Mouse (Mus musculus): ENCODE results near the gene Tmem164. TPM values are rescaled to one million over a fixed set of nuclear protein-coding genes. Genes with fewer than 3 reads are reported as not detected.
A peak's percentile ranks its signal among the peaks of the same experiment; 100 is the strongest.

Tmem164 gene
- total RNA-seq, 1 experiment from 2014 or later = 45.8 TPM

DNA sequence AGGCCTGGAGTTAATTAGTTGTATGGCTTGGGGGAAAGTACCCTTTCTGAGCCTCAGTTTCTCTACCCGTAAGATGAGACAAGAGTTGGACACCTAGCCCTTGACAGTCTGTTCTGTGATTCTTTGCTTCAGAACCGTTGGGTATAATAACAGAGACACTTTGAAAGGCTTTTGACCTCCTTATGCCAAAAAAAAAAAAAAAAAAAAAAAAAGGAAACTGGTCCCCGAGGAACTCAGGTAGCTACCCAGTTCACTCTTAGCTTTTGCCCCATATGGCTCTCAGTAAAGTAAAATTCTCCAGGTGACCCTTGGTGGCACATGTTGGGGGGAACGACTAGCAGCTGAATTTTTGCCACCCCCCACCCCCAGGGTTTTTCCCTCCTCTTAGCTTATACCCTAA, 3.5 kb downstream of the Tmem164 start:
- ATAC-seq (replicated peaks; ENCODE audit: low read depth, poor library complexity, severe bottlenecking) = no peak

DNA sequence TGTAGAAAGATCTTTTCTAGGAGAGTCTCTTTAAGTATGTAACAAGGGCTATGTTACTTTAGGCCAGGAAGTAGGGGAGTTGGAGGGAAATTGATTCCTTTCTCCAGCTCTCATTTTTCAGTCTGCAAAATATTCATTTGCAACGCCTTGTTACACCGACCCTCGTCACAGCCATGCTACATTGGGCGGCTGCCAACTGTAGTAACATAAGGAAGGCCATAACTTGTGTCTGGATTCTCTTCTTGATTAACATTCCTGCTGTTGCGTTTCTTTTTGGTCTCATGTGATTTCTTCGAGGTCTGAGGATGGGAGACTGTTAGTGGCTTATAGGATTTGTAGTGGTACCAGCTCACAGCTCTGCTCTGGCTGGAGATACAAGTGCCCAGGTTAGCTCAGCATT, 4.5 kb downstream of the Tmem164 start:
- no peak for ATAC-seq (replicated peaks; ENCODE audit: low read depth, poor library complexity, severe bottlenecking)

DNA sequence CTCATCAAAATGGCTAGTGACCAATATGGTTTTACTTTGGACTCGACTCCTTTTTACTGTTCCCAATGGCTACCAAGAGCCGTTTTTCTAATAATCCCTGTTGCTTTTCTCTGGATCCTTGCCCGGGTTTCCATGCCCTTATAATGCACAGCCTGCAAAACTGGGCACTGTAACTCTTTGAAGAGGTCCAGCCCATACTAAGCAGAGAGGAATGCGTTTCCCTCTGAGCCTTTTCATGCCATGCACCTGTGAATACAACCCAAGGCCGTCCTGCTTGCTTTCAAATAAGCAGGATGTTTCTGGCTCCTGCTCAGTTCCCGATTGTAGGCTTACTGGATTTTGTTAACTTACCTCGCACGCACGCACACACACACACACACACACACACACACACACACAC, 7.3 kb downstream of the Tmem164 start:
- no peak for ATAC-seq (replicated peaks; ENCODE audit: low read depth, poor library complexity, severe bottlenecking)

DNA sequence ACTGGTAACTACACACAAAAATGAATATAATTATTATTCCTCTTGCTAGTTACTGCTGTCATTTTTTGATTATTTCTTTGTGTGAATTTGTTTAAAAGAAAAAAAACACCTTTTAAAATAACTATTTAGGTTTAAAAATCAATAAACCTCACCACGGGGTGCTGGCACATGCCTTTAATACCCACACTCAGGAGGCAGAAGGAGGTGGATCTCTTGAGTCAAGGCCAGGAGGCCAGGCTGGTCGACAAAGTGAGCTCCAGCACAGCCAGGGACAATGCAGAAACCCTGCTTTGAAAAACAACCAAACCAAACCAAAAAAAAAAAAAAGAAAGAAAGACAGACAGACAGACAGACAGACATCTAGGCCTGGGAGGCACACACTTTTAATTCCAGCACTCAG, 12.1 kb downstream of the Tmem164 start:
- ATAC-seq (replicated peaks; ENCODE audit: low read depth, poor library complexity, severe bottlenecking) = no peak

DNA sequence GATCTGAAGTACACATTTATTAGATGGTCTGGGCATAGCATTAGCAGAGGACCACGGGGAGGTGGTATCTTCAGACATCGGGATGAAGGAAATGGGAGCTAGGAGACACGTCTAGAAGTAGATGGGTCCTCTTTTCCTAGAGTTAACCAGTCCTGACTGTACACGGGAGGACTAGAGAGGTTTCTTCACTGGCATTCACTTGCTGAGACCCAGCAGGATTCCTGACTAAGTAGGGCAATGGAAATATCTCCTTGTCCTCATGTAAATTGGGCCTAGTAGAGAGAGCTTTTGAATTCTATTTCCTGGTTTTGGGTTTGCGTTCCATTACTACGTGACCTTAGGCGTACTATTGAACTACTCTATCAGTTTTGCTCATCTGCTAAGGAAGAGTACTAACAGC, 13.1 kb downstream of the Tmem164 start:
- ATAC-seq (replicated peaks; ENCODE audit: low read depth, poor library complexity, severe bottlenecking) = no peak

DNA sequence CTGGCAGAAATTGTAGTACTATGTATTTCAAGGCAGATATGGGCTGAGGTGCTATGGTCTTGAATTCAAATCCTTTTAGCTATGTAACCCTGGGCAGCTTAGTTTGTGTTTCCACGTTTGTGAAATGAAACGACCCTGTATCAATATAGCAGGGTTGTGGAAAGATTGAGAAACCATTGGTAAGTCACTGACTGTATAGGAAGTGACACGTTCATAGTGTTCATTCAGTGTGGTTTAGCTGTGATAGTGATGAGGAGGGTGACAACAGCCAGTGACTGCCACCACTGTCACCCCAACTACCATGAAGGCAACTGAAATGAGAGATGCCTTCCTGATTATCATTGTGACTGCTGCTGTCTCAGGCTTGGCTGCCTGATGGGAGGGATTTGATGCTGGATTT, 13.7 kb downstream of the Tmem164 start:
- ATAC-seq (replicated peaks; ENCODE audit: low read depth, poor library complexity, severe bottlenecking) = 0 out of 2 replicates have a peak, but pooled peaks have one; percentile 39

DNA sequence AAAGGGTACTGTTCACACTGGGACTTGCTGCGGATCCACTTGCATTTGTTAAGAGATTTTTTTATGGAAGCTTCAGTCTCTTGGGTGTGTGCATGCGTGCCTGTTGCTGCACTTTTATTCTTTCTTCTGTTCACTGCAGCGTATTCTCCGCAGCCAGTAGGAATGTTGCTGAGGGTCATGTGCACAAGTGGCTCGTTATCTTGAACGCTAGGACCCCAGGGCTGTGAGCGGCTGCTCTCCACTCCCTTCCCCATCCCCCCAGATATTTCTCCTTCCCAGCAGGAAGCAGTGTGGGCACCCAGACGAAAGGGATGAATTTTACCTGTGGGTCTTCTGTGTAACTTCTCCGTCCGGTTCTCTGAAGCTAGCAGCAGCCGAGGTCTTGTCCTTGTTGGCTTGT, 15.6 kb downstream of the Tmem164 start:
- no peak for ATAC-seq (replicated peaks; ENCODE audit: low read depth, poor library complexity, severe bottlenecking)

DNA sequence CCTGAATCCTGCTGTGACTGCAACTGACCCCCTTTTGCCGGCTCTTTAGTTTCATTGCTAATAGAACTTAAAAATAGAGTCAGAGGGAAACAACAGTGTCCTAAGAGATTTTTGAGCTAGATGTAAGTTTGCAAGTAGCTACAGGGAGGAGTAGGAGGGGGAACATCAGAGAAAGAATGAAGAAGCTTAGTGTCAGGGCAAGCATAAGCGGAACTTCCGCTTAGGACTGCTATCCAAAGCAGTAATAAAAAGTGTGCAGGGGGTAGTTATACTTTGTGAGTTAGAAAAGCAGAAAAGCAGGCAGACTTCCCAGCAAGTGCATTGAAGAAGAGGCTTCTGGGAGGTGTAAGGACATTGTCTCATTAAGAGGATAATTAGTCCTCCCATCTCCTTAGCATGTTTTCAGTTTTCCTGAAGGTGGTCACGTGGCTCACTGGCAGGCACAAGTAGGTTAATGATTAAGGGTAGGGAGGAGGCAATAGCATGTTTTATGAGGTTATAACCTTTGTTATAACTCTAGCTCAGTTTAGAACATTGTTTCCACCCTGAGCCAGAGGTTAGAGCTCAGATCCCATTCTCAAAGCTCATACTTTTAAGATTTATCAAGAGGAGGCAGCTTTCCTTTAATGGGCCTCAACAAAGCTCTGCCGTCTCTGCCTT, 16.5 kb downstream of the Tmem164 start:
- no peak for ATAC-seq (replicated peaks; ENCODE audit: low read depth, poor library complexity, severe bottlenecking)

DNA sequence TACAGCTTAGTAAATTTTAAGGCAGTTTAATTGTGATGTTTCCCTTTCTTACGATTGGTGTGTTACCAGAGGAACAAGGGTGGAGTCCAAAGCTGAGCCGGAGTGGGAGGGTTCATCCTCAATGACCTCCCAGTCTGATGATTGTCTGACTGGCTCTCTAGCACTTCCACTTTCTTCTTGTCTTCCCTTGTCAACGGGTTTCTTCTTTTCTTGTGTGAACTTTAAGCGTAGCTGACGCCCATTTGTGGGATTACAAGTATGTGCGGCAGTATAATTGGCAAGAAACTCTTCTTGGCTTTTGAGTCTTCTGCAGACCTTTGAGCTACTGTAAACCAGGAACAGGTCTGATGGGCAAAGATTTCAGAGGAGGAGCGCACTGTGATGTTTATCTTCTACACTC, 17.0 kb downstream of the Tmem164 start:
- ATAC-seq (replicated peaks; ENCODE audit: low read depth, poor library complexity, severe bottlenecking) = peak; percentile 89

DNA sequence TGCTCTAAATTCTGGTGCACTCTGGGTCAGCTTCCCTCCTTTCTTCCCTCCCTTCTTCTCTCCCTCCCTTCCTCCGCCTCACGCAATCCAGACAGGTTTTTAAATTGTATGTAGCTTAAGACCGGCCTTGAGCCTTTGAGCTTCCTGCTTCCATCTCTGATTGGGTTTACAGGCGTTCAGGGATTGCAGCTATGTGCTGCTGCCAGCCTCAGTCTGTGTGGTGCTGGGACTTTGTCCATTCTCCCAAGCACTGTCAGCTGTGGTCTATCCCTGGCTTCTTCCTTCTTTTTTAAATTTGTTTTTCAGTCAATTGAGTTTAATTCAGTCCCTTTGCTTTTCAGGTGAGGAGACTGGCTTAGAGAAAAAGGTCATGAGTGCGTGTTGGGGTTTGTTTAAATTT, 20.9 kb downstream of the Tmem164 start:
- no peak for ATAC-seq (replicated peaks; ENCODE audit: low read depth, poor library complexity, severe bottlenecking)

DNA sequence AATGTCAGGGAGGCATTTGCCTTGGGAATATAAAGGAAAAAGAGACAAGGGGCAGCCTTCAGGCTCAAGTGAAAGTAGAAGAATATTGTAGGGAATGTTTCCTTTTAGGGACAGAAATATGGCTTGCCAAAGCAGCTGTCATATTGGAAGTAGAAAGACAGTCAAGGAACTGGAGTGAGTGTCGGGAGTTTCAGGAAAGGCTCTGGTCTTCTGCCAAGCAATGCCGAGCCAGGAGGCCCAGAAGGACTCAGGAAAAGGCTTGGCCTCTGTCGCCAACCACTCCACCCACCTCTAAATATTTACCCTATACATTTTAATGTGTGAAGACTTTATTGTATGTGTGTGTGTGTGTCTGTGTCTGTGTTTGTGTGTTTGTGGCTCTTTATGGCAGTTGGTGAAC, 21.4 kb downstream of the Tmem164 start:
- ATAC-seq (replicated peaks; ENCODE audit: low read depth, poor library complexity, severe bottlenecking) = no peak

DNA sequence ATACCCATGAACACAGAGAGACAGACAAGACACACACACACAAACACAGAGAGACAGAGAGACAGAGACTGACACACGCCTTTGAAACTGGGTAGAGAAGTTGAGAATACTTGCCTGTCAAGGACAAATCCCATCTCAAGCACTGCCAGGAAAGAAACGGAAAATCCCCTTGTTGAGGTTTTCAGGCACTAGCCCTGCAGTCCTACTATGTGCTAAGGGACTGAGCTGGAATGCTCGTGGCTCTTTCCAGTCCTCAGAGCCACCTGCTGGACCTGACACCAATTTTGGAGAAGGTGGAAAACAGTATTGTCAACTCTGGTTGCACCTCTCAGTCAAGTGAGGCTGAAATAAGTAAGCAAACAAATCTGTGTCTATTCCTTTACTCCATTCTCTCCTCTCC, 22.7 kb downstream of the Tmem164 start:
- ATAC-seq (replicated peaks; ENCODE audit: low read depth, poor library complexity, severe bottlenecking) = no peak

DNA sequence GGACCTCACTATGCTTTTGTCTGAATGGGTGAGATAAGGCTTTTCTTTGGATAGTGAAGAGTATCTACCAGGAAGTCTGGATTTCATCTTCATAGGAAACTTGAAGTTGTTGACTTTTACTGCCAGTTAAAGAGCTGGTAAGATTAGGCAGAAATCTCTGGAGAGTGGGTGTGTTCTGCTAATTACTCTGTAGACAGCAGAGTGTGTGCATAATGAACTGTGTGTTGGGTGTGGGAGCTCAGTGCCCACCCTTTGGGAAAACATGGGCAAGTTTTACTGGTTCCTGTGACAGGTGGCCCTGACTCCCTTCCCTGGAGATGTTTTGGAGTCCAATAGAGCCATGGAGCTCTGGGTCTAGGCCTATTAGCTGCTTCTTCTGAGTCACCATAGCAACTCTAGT, 27.1 kb downstream of the Tmem164 start:
- ATAC-seq (replicated peaks; ENCODE audit: low read depth, poor library complexity, severe bottlenecking) = no peak

DNA sequence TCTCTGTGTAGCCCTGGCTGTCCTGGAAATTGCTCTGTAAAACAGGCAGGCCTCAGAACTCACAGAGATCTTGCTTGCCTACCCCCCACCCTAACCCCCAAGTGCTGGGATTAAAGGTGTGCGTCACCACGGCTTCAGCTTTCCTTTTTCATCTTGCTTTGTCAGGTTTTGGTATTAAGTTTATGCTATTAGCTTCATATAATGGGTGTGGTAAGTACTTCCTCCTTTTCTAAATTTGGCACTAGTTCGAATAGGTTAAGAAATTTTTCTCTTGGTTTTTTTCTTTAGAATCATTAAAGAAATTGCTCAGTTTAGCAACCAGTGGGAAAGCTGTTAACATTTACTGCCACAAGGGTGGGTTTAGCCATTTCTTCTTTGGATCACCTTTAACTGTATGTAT, 34.8 kb downstream of the Tmem164 start:
- ATAC-seq (replicated peaks; ENCODE audit: low read depth, poor library complexity, severe bottlenecking) = 0 out of 2 replicates have a peak, but pooled peaks have one; percentile 15

DNA sequence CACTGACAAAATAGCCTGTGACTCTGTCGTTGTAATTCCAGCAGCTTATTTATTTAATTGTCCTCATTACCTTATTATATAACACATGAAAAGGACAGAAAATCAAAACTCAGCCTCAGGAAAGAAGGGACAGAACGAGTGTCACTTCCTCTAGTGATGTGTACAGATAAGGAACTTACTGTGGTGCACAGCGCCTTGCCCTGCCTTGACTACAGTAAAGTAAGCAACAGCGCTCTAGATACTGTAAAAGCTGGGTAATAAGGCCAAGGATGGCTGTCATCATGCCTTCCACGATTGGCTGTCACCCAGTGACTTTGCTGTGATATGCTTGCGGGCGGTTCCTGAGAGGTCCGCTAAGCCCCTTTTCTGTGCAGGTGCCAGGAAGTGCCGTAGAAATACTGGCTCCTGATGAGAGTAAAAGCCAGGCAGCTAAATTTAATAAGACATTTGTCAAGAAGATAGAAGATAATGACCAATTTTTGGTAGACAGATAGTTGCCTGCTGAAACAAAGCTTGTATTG, 36.8 kb downstream of the Tmem164 start:
- peak; percentile 60; the same call in 1 of the 2 replicates for ATAC-seq (replicated peaks; ENCODE audit: low read depth, poor library complexity, severe bottlenecking)

DNA sequence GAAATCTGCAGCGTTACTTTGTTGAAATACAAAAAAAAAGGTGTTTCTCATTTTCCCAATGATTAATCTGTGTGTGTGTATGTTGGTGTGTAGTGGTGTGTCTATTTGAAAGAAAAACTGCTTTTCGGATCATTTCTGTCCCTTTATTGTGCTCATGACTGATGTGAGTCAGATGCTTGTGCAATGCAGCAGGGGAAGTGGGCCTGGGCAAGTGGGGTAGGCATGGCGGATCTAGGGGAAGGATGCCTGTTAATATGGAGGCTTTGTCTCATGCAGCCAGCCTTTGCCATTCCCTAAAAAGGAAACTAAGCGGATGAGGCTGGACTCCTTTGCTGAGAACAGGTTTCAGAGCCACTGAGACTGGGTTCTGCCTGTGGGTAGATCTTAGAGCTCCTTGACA, 37.6 kb downstream of the Tmem164 start:
- peak; percentile 54 for ATAC-seq (replicated peaks; ENCODE audit: low read depth, poor library complexity, severe bottlenecking)

DNA sequence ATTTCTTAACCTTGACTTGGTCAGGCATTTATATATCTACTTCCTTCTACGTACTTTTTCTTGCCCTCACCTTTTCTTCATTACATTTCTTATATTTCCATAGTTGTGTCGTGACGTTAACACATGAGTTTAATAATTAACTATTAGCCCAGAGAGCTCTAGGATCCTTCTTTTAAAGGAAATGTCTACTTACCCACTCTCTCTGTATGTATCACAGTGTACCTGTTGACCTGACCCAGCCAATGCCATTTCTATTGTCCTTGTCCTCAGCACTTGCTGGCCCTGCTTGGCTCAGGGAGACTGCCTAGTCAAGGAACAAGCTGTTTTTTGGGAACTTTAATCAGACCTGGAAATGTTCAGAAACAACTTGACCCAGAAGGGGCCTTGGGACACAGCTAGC, 40.7 kb downstream of the Tmem164 start:
- no peak for ATAC-seq (replicated peaks; ENCODE audit: low read depth, poor library complexity, severe bottlenecking)

DNA sequence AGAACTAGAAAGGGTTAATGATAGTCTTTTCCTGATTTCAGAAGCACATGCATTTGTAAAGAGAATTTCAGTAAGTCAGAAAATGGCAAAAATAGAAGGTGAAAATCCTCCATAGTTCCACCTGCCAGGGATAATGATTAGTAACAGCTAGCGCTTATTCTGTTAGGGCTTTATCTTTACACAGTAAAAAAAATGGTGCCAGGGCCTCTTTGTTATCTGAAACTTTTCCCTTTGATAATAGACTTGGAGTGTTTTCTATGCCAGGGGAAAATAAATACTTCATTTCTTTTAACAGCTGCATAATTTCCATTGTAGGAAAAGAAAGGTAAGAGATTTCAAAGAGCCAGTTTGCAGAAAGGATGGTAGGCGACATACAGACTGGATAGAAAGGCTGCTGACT, 43.0 kb downstream of the Tmem164 start:
- no peak for ATAC-seq (replicated peaks; ENCODE audit: low read depth, poor library complexity, severe bottlenecking)

DNA sequence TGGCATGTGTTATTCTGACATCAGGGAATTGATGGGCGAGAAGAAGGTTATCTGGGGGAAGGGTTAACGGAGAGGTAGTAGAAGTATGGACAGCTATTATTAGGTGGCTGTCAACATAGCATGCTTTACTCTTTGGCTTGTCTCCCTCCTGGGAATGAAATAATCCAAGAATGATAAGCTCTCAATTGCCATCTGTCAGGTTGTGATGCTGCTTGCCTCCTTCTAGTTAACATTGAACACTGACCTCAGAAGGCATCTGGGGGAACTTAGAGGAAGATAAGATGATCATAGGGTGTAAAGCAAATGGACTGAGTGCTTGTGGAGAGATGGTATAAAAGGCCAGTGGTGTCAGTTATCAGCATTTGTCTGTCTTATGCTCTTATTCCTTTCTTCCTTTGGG, 44.4 kb downstream of the Tmem164 start:
- ATAC-seq (replicated peaks; ENCODE audit: low read depth, poor library complexity, severe bottlenecking) = no peak; the same call in 1 of the 2 replicates

DNA sequence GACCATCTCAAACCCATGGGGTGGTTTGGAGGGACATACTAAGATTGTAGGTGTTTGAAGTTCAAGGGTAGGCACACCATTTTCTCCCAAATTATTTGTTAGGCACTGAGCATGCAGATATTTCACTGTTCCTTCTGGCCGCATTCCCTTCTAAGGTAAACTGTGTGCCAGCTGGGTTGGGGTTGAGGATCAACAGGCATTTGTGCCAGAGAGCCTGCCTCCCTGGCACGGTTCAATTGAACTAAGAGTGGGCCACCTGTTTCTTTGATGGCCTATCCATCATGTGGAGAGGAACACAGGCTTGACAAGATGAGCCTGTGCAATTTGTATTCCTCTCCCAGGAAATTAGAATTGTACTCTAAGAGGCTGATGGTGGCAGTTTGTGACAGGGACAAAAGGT, 45.1 kb downstream of the Tmem164 start:
- ATAC-seq (replicated peaks; ENCODE audit: low read depth, poor library complexity, severe bottlenecking) = no peak

DNA sequence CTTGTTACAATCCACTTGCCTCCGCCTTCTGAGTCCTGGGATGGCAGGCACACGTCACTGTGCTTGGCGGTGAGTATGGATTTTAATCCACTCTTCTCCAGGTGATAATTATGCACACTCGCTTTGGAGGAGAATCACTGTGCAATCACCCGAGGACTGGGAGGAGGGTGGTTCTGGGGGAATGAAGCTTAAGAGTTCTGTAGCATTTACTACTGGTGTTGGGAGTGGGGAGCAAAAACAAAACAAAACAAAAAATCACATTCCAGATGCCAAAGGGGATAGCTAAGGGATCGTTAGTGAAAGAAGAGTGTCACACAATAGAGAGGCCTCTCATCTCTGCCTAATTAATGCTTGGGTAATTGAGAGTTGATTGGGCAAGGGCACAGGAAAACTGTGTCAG, 46.6 kb downstream of the Tmem164 start:
- ATAC-seq (replicated peaks; ENCODE audit: low read depth, poor library complexity, severe bottlenecking) = no peak

DNA sequence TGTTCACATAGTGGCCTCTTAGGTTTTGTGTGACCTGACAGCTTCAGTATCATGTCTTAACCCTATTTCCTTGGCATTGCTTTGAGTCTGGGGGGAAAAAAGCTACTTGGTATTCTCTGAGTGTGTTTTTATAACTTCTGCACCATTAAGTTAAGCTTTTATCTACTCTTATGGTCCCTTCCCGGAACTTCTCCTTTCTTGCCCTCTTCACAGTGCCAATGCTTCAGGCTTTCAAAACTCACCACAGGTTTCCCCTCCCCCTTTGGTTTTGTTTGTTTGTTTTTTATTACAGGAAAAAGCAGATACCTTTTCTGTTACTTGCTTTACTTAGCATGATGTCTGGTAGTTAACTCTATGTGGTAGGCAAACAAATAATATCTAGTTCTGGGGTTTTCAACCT, 47.8 kb downstream of the Tmem164 start:
- ATAC-seq (replicated peaks; ENCODE audit: low read depth, poor library complexity, severe bottlenecking) = 0 out of 2 replicates have a peak, but pooled peaks have one; percentile 54

Data from common myeloid progenitor, adult 5-6 weeks (primary cell).